Mouse (Mus musculus): ENCODE results near the gene Atn1. TPM values are rescaled to one million over a fixed set of nuclear protein-coding genes. Genes with fewer than 3 reads are reported as not detected.
A peak's percentile ranks its signal among the peaks of the same experiment; 100 is the strongest.

Atn1 gene
- polyA plus RNA-seq, 1 experiment from 2014 or later = 8.2 TPM

GRCm38 (mm10) chr6:124745490-124746295 is 10.6 kb downstream of the Atn1 start:
- under 1% methylated on average over 79 of the region's 85 CpGs for WGBS
- Histone ChIP-seq H3K4me2 (peak overlapping the region; percentile 98), H3K4me1 (ENCODE audit: control insufficient read depth, insufficient read depth, low read length) (peaks cover 22% of the 10 kb centered on the region), H3K9me3 (ENCODE audit: control insufficient read depth, low read length) (no peaks in the 10 kb centered on the region), H3K9ac (ENCODE audit: low read length) (peak overlapping the region; percentile 86), H3K36me3 (ENCODE audit: control insufficient read depth, insufficient read depth, low read length) (peaks cover 20% of the 10 kb centered on the region), H3K4me3 (ENCODE audit: low read depth, low read length) (peak overlapping the region; percentile 57), H3K27me3 (ENCODE audit: control insufficient read depth, insufficient read depth, low read length) (no peaks in the 10 kb centered on the region), H3K27ac (ENCODE audit: low read depth, low read length) (peak overlapping the region; percentile 85)
- ATAC-seq (ENCODE audit: low FRiP score) (peak; percentile 83), DNase-seq (ENCODE audit: low spot score, missing footprints) (peak; percentile 99)

- Histone ChIP-seq H3K4me3 (ENCODE audit: low read depth, low read length) (peak overlapping the region; percentile 57; the same call in 1 of the 2 replicates), H3K27ac (ENCODE audit: low read depth, low read length) (peak overlapping the region; percentile 44; the same call in 1 of the 2 replicates), H3K4me1 (ENCODE audit: control insufficient read depth, insufficient read depth, low read length) (peaks cover 26% of the 10 kb centered on the region), H3K27me3 (ENCODE audit: control insufficient read depth, insufficient read depth, low read length) (no peaks in the 10 kb centered on the region), H3K9ac (ENCODE audit: low read length) (peak overlapping the region; percentile 86), H3K9me3 (ENCODE audit: control insufficient read depth, low read length) (no peaks in the 10 kb centered on the region), H3K4me2 (peak overlapping the region; percentile 98), H3K36me3 (ENCODE audit: control insufficient read depth, insufficient read depth, low read length) (peaks cover 20% of the 10 kb centered on the region)
- no peak; the same call in 1 of the 2 replicates for ATAC-seq (ENCODE audit: low FRiP score)
- 72% methylated on average over 26 of the region's 26 CpGs for WGBS
- DNase-seq (ENCODE audit: low spot score, missing footprints) = no peak
These were observed 11.5 kb downstream of the Atn1 start for GRCm38 (mm10) chr6:124744755-124745321.

GRCm38 (mm10) chr6:124743647-124744046 is 12.7 kb downstream of the Atn1 start:
- no peak overlapping the region for H3K4me2 ChIP-seq
- WGBS = 88% methylated on average over 8 of the region's 8 CpGs
- H3K4me3 ChIP-seq (ENCODE audit: low read depth, low read length) = no peak overlapping the region
- peaks cover 30% of the 10 kb centered on the region for H3K4me1 ChIP-seq (ENCODE audit: control insufficient read depth, insufficient read depth, low read length)
- no peak for DNase-seq (ENCODE audit: low spot score, missing footprints)
- no peak overlapping the region for H3K27ac ChIP-seq (ENCODE audit: low read depth, low read length)
- H3K36me3 ChIP-seq (ENCODE audit: control insufficient read depth, insufficient read depth, low read length) = peaks cover 15% of the 10 kb centered on the region
- no peaks in the 10 kb centered on the region for H3K9me3 ChIP-seq (ENCODE audit: control insufficient read depth, low read length)
- H3K27me3 ChIP-seq (ENCODE audit: control insufficient read depth, insufficient read depth, low read length) = no peaks in the 10 kb centered on the region
- ATAC-seq (ENCODE audit: low FRiP score) = no peak
- H3K9ac ChIP-seq (ENCODE audit: low read length) = no peak overlapping the region

GRCm38 (mm10) chr6:124742839-124743514 is 13.3 kb downstream of the Atn1 start:
- 94% methylated on average over 15 of the region's 15 CpGs for WGBS
- H3K36me3 ChIP-seq (ENCODE audit: control insufficient read depth, insufficient read depth, low read length) = peaks cover 15% of the 10 kb centered on the region
- no peak for ATAC-seq (ENCODE audit: low FRiP score)
- H3K4me2 ChIP-seq = no peak overlapping the region
- H3K27me3 ChIP-seq (ENCODE audit: control insufficient read depth, insufficient read depth, low read length) = no peaks in the 10 kb centered on the region
- no peak overlapping the region for H3K27ac ChIP-seq (ENCODE audit: low read depth, low read length)
- peaks cover 33% of the 10 kb centered on the region for H3K4me1 ChIP-seq (ENCODE audit: control insufficient read depth, insufficient read depth, low read length)
- no peak overlapping the region for H3K4me3 ChIP-seq (ENCODE audit: low read depth, low read length)
- no peak overlapping the region for H3K9ac ChIP-seq (ENCODE audit: low read length)
- H3K9me3 ChIP-seq (ENCODE audit: control insufficient read depth, low read length) = no peaks in the 10 kb centered on the region
- no peak for DNase-seq (ENCODE audit: low spot score, missing footprints)

GRCm38 (mm10) chr6:124741842-124742241 is 14.5 kb downstream of the Atn1 start:
- peak overlapping the region; percentile 56; the same call in 1 of the 2 replicates for H3K4me3 ChIP-seq (ENCODE audit: low read depth, low read length)
- no peaks in the 10 kb centered on the region for H3K9me3 ChIP-seq (ENCODE audit: control insufficient read depth, low read length)
- peak overlapping the region; percentile 96 for H3K9ac ChIP-seq (ENCODE audit: low read length)
- H3K27me3 ChIP-seq (ENCODE audit: control insufficient read depth, insufficient read depth, low read length) = no peaks in the 10 kb centered on the region
- H3K36me3 ChIP-seq (ENCODE audit: control insufficient read depth, insufficient read depth, low read length) = peaks cover 8% of the 10 kb centered on the region; the same call in 1 of the 2 replicates
- peak overlapping the region; percentile 82 for H3K4me2 ChIP-seq
- no peak for ATAC-seq (ENCODE audit: low FRiP score)
- peak overlapping the region; percentile 99 for H3K27ac ChIP-seq (ENCODE audit: low read depth, low read length)
- 69% methylated on average over 3 of the region's 3 CpGs for WGBS
- DNase-seq (ENCODE audit: low spot score, missing footprints) = peak; percentile 90
- peaks cover 33% of the 10 kb centered on the region for H3K4me1 ChIP-seq (ENCODE audit: control insufficient read depth, insufficient read depth, low read length)

- H3K4me2 ChIP-seq = peak within 1 kb of the TSS; percentile 82
- DNase-seq (ENCODE audit: low spot score, missing footprints) (peak; percentile 98), ATAC-seq (ENCODE audit: low FRiP score) (peak; percentile 86)
- peaks cover 26% of the 10 kb centered on the region for H3K4me1 ChIP-seq (ENCODE audit: control insufficient read depth, insufficient read depth, low read length)
- peak within 1 kb of the TSS; percentile 96 for H3K9ac ChIP-seq (ENCODE audit: low read length)
- H3K36me3 ChIP-seq (ENCODE audit: control insufficient read depth, insufficient read depth, low read length) = peaks cover 8% of the 10 kb centered on the region; the same call in 1 of the 2 replicates
- H3K9me3 ChIP-seq (ENCODE audit: control insufficient read depth, low read length) = no peaks in the 10 kb centered on the region
- under 1% methylated on average over 41 of the region's 41 CpGs for WGBS
- H3K4me3 ChIP-seq (ENCODE audit: low read depth, low read length) = peak within 1 kb of the TSS; percentile 56
- peak within 1 kb of the TSS; percentile 99 for H3K27ac ChIP-seq (ENCODE audit: low read depth, low read length)
- no peaks in the 10 kb centered on the region for H3K27me3 ChIP-seq (ENCODE audit: control insufficient read depth, insufficient read depth, low read length)
These were observed 15.2 kb downstream of the Atn1 start, which contains the start of gene Grcc10 for GRCm38 (mm10) chr6:124740888-124741761. Grcc10 (minus strand) TSS chr6:124741374.

- peaks cover 22% of the 10 kb centered on the region for H3K4me1 ChIP-seq (ENCODE audit: control insufficient read depth, insufficient read depth, low read length)
- H3K27ac ChIP-seq (ENCODE audit: low read depth, low read length) = peak overlapping the region; percentile 99
- no peaks in the 10 kb centered on the region for H3K27me3 ChIP-seq (ENCODE audit: control insufficient read depth, insufficient read depth, low read length)
- DNase-seq (ENCODE audit: low spot score, missing footprints) = peak; percentile 97
- no peaks in the 10 kb centered on the region for H3K9me3 ChIP-seq (ENCODE audit: control insufficient read depth, low read length)
- peak; percentile 10 for ATAC-seq (ENCODE audit: low FRiP score)
- peak overlapping the region; percentile 56 for H3K4me3 ChIP-seq (ENCODE audit: low read depth, low read length)
- WGBS = under 1% methylated on average over 29 of the region's 29 CpGs
- peak overlapping the region; percentile 82 for H3K4me2 ChIP-seq
- peak overlapping the region; percentile 96 for H3K9ac ChIP-seq (ENCODE audit: low read length)
- peaks cover 8% of the 10 kb centered on the region; the same call in 1 of the 2 replicates for H3K36me3 ChIP-seq (ENCODE audit: control insufficient read depth, insufficient read depth, low read length)
These were observed 16.0 kb downstream of the Atn1 start for GRCm38 (mm10) chr6:124740211-124740887.

Measured in midbrain, embryonic 11.5 days (tissue).